Mouse (Mus musculus): ENCODE results near the gene L3mbtl4. TPM values are rescaled to one million over a fixed set of nuclear protein-coding genes. Genes with fewer than 3 reads are reported as not detected.

The L3mbtl4 gene
- polyA plus RNA-seq, 1 experiment from 2014 or later = 1.3 TPM

- no peak for ATAC-seq (replicated peaks; ENCODE audit: low FRiP score)
- no peak overlapping the region for H3K9ac ChIP-seq
- H3K4me2 ChIP-seq = no peak overlapping the region
- no peaks in the 10 kb centered on the region for H3K9me3 ChIP-seq (replicated peaks)
- no peak overlapping the region for H3K27ac ChIP-seq
- no peaks in the 10 kb centered on the region for H3K36me3 ChIP-seq
- H3K4me3 ChIP-seq (replicated peaks) = no peak overlapping the region
- H3K4me1 ChIP-seq = no peaks in the 10 kb centered on the region
- H3K27me3 ChIP-seq = no peaks in the 10 kb centered on the region
- WGBS = 70% methylated on average over 3 of the region's 3 CpGs
Measured at GRCm38 (mm10) chr17:68711350-68711749, 437.8 kb downstream of the L3mbtl4 start.

- Histone ChIP-seq H3K27me3 (no peaks in the 10 kb centered on the region), H3K27ac (no peak overlapping the region), H3K9ac (no peak overlapping the region), H3K9me3 (replicated peaks) (no peaks in the 10 kb centered on the region), H3K4me3 (replicated peaks) (no peak overlapping the region), H3K4me2 (no peak overlapping the region), H3K36me3 (no peaks in the 10 kb centered on the region), H3K4me1 (no peaks in the 10 kb centered on the region)
- 64% methylated on average over 1 of the region's 1 CpGs for WGBS
- ATAC-seq (replicated peaks; ENCODE audit: low FRiP score) = no peak
Measured at GRCm38 (mm10) chr17:68748296-68748695, 474.7 kb downstream of the L3mbtl4 start.

GRCm38 (mm10) chr17:68750513-68750912, 476.9 kb downstream of the L3mbtl4 start:
- no peak overlapping the region for H3K4me3 ChIP-seq (replicated peaks)
- no peak overlapping the region for H3K27ac ChIP-seq
- H3K9me3 ChIP-seq (replicated peaks) = no peaks in the 10 kb centered on the region
- H3K9ac ChIP-seq = no peak overlapping the region
- no peak for ATAC-seq (replicated peaks; ENCODE audit: low FRiP score)
- H3K27me3 ChIP-seq = no peaks in the 10 kb centered on the region
- H3K4me2 ChIP-seq = no peak overlapping the region
- no peaks in the 10 kb centered on the region for H3K36me3 ChIP-seq
- no peaks in the 10 kb centered on the region for H3K4me1 ChIP-seq
- 60% methylated on average over 6 of the region's 6 CpGs for WGBS

DNA sequence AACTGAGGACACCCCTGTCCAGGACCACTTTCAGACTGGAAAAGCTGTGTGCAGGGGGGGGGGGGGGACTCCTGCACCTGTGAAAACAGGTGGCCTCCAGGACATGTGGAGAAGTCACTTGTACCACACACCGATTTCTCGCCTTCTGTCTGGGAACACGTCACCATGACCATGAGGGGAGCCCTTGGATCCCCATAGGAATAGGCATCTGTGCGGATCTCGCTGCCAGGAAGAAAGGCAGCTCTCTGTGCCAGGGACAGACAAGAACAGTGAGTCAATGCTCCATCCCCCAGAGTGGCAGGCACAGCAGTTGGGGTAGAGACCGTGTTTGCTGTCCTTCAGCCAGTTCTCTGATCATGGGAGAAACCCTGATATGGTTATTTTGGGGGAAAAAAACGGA, 479.5 kb downstream of the L3mbtl4 start:
- Histone ChIP-seq H3K4me2 (no peak overlapping the region), H3K27ac (no peak overlapping the region), H3K27me3 (no peaks in the 10 kb centered on the region), H3K9me3 (replicated peaks) (no peaks in the 10 kb centered on the region), H3K9ac (no peak overlapping the region), H3K36me3 (no peaks in the 10 kb centered on the region), H3K4me1 (no peaks in the 10 kb centered on the region), H3K4me3 (replicated peaks) (no peak overlapping the region)
- WGBS = 86% methylated on average over 7 of the region's 7 CpGs
- ATAC-seq (replicated peaks; ENCODE audit: low FRiP score) = no peak

DNA sequence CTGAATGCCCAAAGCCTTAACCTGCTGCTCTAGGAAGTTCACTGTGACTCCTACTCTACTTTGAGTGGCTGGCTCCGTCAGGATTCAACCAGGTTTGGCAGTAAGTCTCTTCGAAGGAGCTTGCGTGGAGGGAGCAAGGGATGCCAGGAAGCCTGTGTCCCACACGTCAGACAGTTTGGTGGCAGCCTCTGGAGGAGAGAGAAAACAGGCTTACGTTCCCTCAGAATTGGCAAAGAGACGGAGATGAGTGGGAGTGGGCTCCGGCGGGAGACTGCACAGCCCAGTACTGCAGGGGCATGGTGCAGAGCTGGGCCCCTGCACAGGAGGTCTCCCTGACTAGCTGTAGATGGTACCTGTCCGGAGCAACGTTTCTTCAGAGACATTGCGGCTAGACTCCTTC, 481.2 kb downstream of the L3mbtl4 start:
- Histone ChIP-seq H3K36me3 (no peaks in the 10 kb centered on the region), H3K9me3 (replicated peaks) (no peaks in the 10 kb centered on the region), H3K9ac (no peak overlapping the region), H3K4me2 (no peak overlapping the region), H3K4me3 (replicated peaks) (no peak overlapping the region), H3K27ac (no peak overlapping the region), H3K27me3 (no peaks in the 10 kb centered on the region), H3K4me1 (no peaks in the 10 kb centered on the region)
- WGBS = 81% methylated on average over 11 of the region's 11 CpGs
- no peak for ATAC-seq (replicated peaks; ENCODE audit: low FRiP score)

DNA sequence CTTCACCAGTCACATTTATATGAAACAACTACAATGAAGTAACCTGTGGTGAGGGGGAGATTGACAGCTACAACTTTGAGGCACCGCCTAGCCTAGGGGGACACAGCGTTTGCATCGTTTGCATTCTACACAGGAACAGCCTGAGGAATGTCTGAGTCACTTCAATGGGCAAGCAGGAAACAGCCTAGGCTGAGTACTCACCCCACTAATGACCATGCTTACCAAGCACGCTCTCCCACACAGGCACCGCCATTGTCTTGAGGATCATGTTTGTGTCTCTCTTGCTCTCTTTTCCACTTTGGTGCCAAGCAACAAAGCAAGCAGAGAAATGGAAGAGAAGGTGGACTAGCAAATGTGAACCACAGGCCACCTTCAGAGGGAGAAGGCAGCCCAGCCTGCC, 484.8 kb downstream of the L3mbtl4 start:
- Histone ChIP-seq H3K4me1 (no peaks in the 10 kb centered on the region), H3K36me3 (no peaks in the 10 kb centered on the region)
- ATAC-seq (replicated peaks; ENCODE audit: low FRiP score) = no peak

GRCm38 (mm10) chr17:68758936-68759335, 485.3 kb downstream of the L3mbtl4 start:
- Histone ChIP-seq H3K4me1 (no peaks in the 10 kb centered on the region), H3K9ac (no peak overlapping the region), H3K4me3 (replicated peaks) (no peak overlapping the region), H3K27ac (no peak overlapping the region), H3K27me3 (no peaks in the 10 kb centered on the region), H3K9me3 (replicated peaks) (no peaks in the 10 kb centered on the region), H3K4me2 (no peak overlapping the region), H3K36me3 (no peaks in the 10 kb centered on the region)
- 78% methylated on average over 3 of the region's 3 CpGs for whole genome bisulfite sequencing
- ATAC-seq (replicated peaks; ENCODE audit: low FRiP score) = no peak

More for the DNA sequence above, 484.8 kb downstream of the L3mbtl4 start:
- Histone ChIP-seq H3K9ac (no peak overlapping the region), H3K4me2 (no peak overlapping the region), H3K9me3 (replicated peaks) (no peaks in the 10 kb centered on the region), H3K27me3 (no peaks in the 10 kb centered on the region), H3K27ac (no peak overlapping the region), H3K4me3 (replicated peaks) (no peak overlapping the region)
- WGBS = 54% methylated on average over 5 of the region's 5 CpGs

- H3K9ac ChIP-seq = no peak overlapping the region
- no peak overlapping the region for H3K4me2 ChIP-seq
- no peak overlapping the region for H3K27ac ChIP-seq
- no peaks in the 10 kb centered on the region for H3K9me3 ChIP-seq (replicated peaks)
- ATAC-seq (replicated peaks; ENCODE audit: low FRiP score) = no peak
- H3K36me3 ChIP-seq = no peaks in the 10 kb centered on the region
- H3K4me3 ChIP-seq (replicated peaks) = no peak overlapping the region
- no peaks in the 10 kb centered on the region for H3K27me3 ChIP-seq
- no peaks in the 10 kb centered on the region for H3K4me1 ChIP-seq
- WGBS = 73% methylated on average over 1 of the region's 1 CpGs
Measured at GRCm38 (mm10) chr17:68759978-68760377, 486.4 kb downstream of the L3mbtl4 start.

- H3K4me3 ChIP-seq (replicated peaks) = no peak overlapping the region
- H3K4me1 ChIP-seq = no peaks in the 10 kb centered on the region
- ATAC-seq (replicated peaks; ENCODE audit: low FRiP score) = no peak
- H3K9me3 ChIP-seq (replicated peaks) = no peaks in the 10 kb centered on the region
- no peaks in the 10 kb centered on the region for H3K36me3 ChIP-seq
- no peak overlapping the region for H3K27ac ChIP-seq
- H3K9ac ChIP-seq = no peak overlapping the region
- 83% methylated on average over 10 of the region's 10 CpGs for WGBS
- no peak overlapping the region for H3K4me2 ChIP-seq
- H3K27me3 ChIP-seq = no peaks in the 10 kb centered on the region
Measured at GRCm38 (mm10) chr17:68764329-68764880, 490.8 kb downstream of the L3mbtl4 start.

- WGBS = 79% methylated on average over 4 of the region's 4 CpGs
- ATAC-seq (replicated peaks; ENCODE audit: low FRiP score) = no peak
- no peak overlapping the region for H3K4me3 ChIP-seq (replicated peaks)
- H3K9ac ChIP-seq = no peak overlapping the region
- H3K9me3 ChIP-seq (replicated peaks) = no peaks in the 10 kb centered on the region
- no peak overlapping the region for H3K27ac ChIP-seq
- no peak overlapping the region for H3K4me2 ChIP-seq
- no peaks in the 10 kb centered on the region for H3K27me3 ChIP-seq
- H3K36me3 ChIP-seq = no peaks in the 10 kb centered on the region
- no peaks in the 10 kb centered on the region for H3K4me1 ChIP-seq
Measured at GRCm38 (mm10) chr17:68769561-68769960, 496.0 kb downstream of the L3mbtl4 start.

DNA sequence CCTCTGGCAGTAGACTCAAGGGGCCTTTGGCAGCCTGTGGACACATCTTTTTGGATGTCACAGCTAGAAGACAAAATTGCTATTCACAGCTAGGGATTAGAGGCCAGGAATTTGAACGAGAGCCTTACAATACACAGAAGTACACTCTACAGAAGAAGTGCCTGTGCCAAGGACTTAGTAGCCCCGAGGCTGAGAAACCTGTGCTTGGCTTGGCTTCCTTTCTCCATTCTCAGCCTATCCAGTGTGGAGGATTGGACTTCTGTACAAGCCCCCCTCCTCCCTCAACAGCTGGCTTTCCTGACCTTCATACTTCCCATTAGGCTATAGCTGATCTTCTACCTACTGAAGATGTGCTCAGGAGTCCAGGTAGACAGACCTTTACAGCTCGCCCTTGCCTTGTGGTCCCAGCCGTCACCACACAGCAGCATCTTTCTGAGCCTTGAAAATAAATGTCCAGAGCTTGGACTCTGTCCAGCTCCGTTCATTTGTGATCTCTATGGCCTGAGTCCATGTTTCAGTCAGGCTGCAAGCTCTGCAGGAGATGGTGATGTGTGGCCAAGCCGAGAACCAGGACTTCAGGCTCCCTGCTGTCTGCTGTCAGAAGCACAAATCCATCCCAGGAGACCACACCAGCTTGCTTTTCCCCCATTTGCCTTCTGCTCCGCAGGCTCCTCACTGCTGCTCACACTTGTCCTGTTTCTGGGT, 497.6 kb downstream of the L3mbtl4 start:
- WGBS = 64% methylated on average over 7 of the region's 7 CpGs
- no peak overlapping the region for H3K27ac ChIP-seq
- ATAC-seq (replicated peaks; ENCODE audit: low FRiP score) = no peak

DNA sequence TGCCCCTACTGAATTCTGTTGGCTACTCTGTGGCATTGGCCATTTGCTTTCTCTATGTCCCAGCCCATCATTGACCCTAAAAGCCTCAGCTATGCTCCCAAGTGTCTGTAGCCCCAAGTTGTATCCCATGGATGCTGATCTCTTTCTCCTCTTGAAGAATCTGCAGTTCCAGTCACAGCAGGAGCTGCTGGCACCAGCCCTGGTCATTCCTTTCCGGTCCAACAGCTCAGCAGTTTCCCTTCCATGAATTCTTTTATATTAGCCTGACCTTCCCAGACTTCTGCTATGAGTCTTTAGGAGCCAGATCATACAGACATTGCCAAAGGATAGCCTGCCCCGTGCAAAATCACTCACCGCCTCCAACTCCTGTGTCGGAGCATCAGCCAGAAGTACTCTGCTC, 520.1 kb downstream of the L3mbtl4 start:
- no peak overlapping the region for H3K4me2 ChIP-seq
- no peaks in the 10 kb centered on the region for H3K36me3 ChIP-seq
- H3K27me3 ChIP-seq = no peaks in the 10 kb centered on the region
- H3K4me3 ChIP-seq (replicated peaks) = no peak overlapping the region
- 85% methylated on average over 4 of the region's 4 CpGs for WGBS
- no peaks in the 10 kb centered on the region for H3K9me3 ChIP-seq (replicated peaks)
- H3K27ac ChIP-seq = no peak overlapping the region
- no peak overlapping the region for H3K9ac ChIP-seq
- H3K4me1 ChIP-seq = no peaks in the 10 kb centered on the region
- no peak for ATAC-seq (replicated peaks; ENCODE audit: low FRiP score)

More for the DNA sequence above, 497.6 kb downstream of the L3mbtl4 start:
- H3K27me3 ChIP-seq = no peaks in the 10 kb centered on the region
- H3K4me1 ChIP-seq = no peaks in the 10 kb centered on the region
- no peak overlapping the region for H3K9ac ChIP-seq
- H3K4me2 ChIP-seq = no peak overlapping the region
- H3K4me3 ChIP-seq (replicated peaks) = no peak overlapping the region
- H3K9me3 ChIP-seq (replicated peaks) = no peaks in the 10 kb centered on the region
- H3K36me3 ChIP-seq = no peaks in the 10 kb centered on the region

GRCm38 (mm10) chr17:68826323-68826722, 552.7 kb downstream of the L3mbtl4 start, which contains the start of gene Tmem200c:
Tmem200c (plus strand) TSS chr17:68826623.
- Histone ChIP-seq H3K4me3 (replicated peaks) (no peak within 1 kb of the TSS), H3K36me3 (no peaks in the 10 kb centered on the region), H3K27ac (no peak within 1 kb of the TSS), H3K9ac (no peak within 1 kb of the TSS), H3K27me3 (no peaks in the 10 kb centered on the region), H3K4me2 (no peak within 1 kb of the TSS), H3K9me3 (replicated peaks) (no peaks in the 10 kb centered on the region), H3K4me1 (no peaks in the 10 kb centered on the region)
- 86% methylated on average over 6 of the region's 6 CpGs for WGBS
- ATAC-seq (replicated peaks; ENCODE audit: low FRiP score) = no peak
